Mouse (Mus musculus): ENCODE results near the gene Gm20509. TPM values are rescaled to one million over a fixed set of nuclear protein-coding genes. Genes with fewer than 3 reads are reported as not detected.

Gm20509 gene
- total RNA-seq, 2 experiments from 2014 or later = not detected

DNA sequence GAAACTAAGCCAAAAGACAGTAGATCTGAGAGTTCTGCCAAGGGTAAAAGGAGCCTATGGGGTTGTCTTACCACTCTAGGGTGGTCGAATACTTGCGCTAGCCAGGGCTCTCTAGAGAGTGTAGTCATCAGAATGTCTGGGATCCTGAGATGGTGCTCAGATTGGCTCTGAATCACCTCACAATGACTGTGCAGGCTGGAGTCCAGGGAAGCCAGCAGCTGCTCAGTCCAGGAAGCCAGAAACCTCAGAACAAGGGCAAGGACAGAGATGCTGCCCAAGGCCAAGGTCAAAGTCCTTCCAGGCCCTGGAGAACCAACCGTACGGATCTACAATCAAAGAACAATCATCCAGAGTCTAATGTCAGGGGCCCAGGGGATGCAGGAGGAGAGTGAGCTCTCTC is 63.4 kb downstream of the Gm20509 start:
- no peak for DNase-seq
- intact Hi-C loops (cut with DNase I) = no loop called here

Other genes with a start within 250 kb of the Gm20509 start
- gene Pygo1, start 176.8 kb upstream of the Gm20509 start, total RNA-seq (2021) = 10 to 100 TPM in 1 of 2 experiments, 1 to 10 TPM in 1; 6.4 to 10.2 TPM
- gene Dyx1c1, start 143.7 kb upstream of the Gm20509 start, total RNA-seq (2021) = under 1 TPM; 0.64 to 0.72 TPM
- gene Gm44503, start 143.6 kb upstream of the Gm20509 start, total RNA-seq (2021) = under 1 TPM in 1 of 2 experiments, not detected in 1; 0.17 TPM
- 10 to 100 TPM in 1 of 2 experiments, 1 to 10 TPM in 1; 9.1 to 10.8 TPM for gene Ccpg1os, start 117.1 kb upstream of the Gm20509 start, total RNA-seq (2021)
- 10 to 100 TPM; 52.8 to 65.1 TPM for gene Ccpg1, start 117.0 kb upstream of the Gm20509 start, total RNA-seq (2021)
- 1 to 10 TPM; 3.2 to 4.3 TPM for gene Pigb, start 62.1 kb upstream of the Gm20509 start, total RNA-seq (2021)
- gene Rab27a, start 57.6 kb upstream of the Gm20509 start, total RNA-seq (2021) = 1 to 10 TPM; 1.4 to 1.8 TPM
- gene Khdc3, start 634 bp upstream of the Gm20509 start, total RNA-seq (2021) = not detected
- 10 to 100 TPM; 36.9 to 37.8 TPM for gene Rsl24d1, start 11.0 kb downstream of the Gm20509 start, total RNA-seq (2021)